Mouse (Mus musculus) liver, adult (tissue): Measurements from ENCODE around the gene 4933402E13Rik.

ENCODE experiments used
- GATA4 ChIP-seq: IDR thresholded peaks from 2 replicates; pipeline ENCODE4 v1.6.1; 2014; ENCODE audit warnings: mild to moderate bottlenecking, low read length; ENCODE audit not compliant: insufficient replicate concordance

4933402E13Rik gene

GRCm38 (mm10) chrX:62283199-62283598 is at the start of gene 4933402E13Rik:
Gene 4933402E13Rik (plus strand): TSS chrX:62283499.
- TF ChIP-seq GATA4 = no peak
